Mouse (Mus musculus) lung, embryonic 14.5 days (tissue): ENCODE data around the gene Dgcr8. TPM values are rescaled to one million over a fixed set of nuclear protein-coding genes. Genes with fewer than 3 reads are reported as not detected.

Source experiments
- ATAC-seq: fragments of 200-750 bp; cut with Nextera tagmentation; 2 replicates; pipeline ENCODE4 v1.8.0; 2017; ENCODE audit warnings: mild to moderate bottlenecking, moderate TSS enrichment, moderate library complexity; ENCODE audit not compliant: insufficient read depth
- DNase-seq: peaks from one replicate; pipeline ENCODE4 v3.0.0-alpha.2; 2015
- H3K27ac ChIP-seq: fragments of 300-500 bp; sonication (generic); 2 replicates; pipeline ENCODE4 v1.5.1; 2014; ENCODE audit warnings: low read depth, mild to moderate bottlenecking, moderate library complexity
- H3K27me3 ChIP-seq: fragments of 300-500 bp; sonication (generic); 2 replicates; pipeline ENCODE4 v1.6.1; 2014; ENCODE audit warnings: low read length, control low read depth; ENCODE audit not compliant: insufficient read depth
- H3K36me3 ChIP-seq: fragments of 300-500 bp; sonication (generic); 2 replicates; pipeline ENCODE4 v1.6.1; 2014; ENCODE audit warnings: control low read depth; ENCODE audit not compliant: insufficient read depth
- H3K4me1 ChIP-seq: fragments of 300-500 bp; sonication (generic); 2 replicates; pipeline ENCODE4 v1.6.1; 2014; ENCODE audit warnings: antibody characterized with exemption, control low read depth; ENCODE audit not compliant: insufficient read depth
- H3K4me2 ChIP-seq: fragments of 300-500 bp; sonication (generic); 2 replicates; pipeline ENCODE4 v1.6.1; 2014; ENCODE audit warnings: mild to moderate bottlenecking
- H3K4me3 ChIP-seq: fragments of 300-500 bp; sonication (generic); 2 replicates; pipeline ENCODE4 v1.5.1; 2014; ENCODE audit warnings: low read depth, low read length
- H3K9ac ChIP-seq: fragments of 300-500 bp; sonication (generic); 2 replicates; pipeline ENCODE4 v1.6.1; 2014
- H3K9me3 ChIP-seq: fragments of 300-500 bp; sonication (generic); 2 replicates; pipeline ENCODE4 v1.6.1; 2016; ENCODE audit warnings: low read depth, low read length, control low read depth
- CTCF ChIP-seq: IDR thresholded peaks from 2 replicates; pipeline ENCODE4 v1.5.1; 2016; ENCODE audit warnings: antibody characterized with exemption, low read depth
- WGBS: fragments of 180-500 bp; shearing (Covaris S2); extraction: QIAGEN DNeasy Blood & Tissue Kit; methylation state at CpG from one replicate; pipeline ENCODE4 v1.1.7; 2014; 5-methylcytosine and 5-hydroxymethylcytosine counted together
- polyA plus RNA-seq: library from polyadenylated mRNA; unstranded; fragments of >200 nt; fragmentation: Nextera tagmentation; extraction: Ambion mirVana; gene quantifications from 2 replicates; pipeline ENCODE4 v1.2.1, GENCODE M21; 2014

The Dgcr8 gene
- polyA plus RNA-seq, 1 experiment from 2014 or later = 44.4 TPM

DNA sequence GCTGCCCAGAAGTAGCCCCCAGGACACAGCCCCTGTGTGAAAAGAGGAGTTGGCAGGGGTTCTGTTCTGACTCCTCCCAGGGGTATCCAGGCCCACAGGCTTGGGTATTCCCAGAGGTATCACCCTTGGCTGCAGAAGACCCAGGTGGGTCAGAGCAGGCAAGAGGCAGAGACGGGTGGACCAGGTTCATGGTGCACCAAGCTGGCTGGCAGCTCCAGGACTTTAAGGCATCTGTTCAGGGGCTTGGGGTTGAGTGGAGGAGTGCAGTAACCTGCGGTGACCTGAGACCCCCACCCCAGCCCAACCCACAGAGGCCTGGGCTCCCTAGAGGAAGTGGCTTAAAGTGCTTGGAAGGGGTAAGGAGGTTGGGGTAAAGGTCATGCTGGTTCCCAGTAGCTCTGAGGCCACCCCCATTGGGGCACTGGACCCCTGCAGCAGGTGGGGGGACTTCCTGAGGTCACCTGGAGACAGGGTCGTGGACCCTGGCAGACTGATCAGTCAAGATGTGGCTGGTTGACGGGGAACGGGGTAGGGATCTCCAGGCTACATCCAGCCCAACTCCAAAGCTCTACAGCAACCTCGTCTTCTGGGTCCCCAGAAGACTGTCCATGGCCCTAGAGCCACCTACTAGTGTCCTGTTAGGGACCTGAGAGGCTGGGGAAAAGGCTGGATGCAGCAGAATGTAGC, 68.0 kb downstream of the Dgcr8 start:
- no peak for ATAC-seq
- no peak overlapping the region for H3K4me3 ChIP-seq
- no peaks in the 10 kb centered on the region for H3K9me3 ChIP-seq
- H3K4me2 ChIP-seq = no peak overlapping the region
- TF ChIP-seq CTCF = no peak
- no peak for DNase-seq
- 91% methylated on average over 6 of the region's 6 CpGs for WGBS
- H3K4me1 ChIP-seq = peaks cover 8% of the 10 kb centered on the region; the same call in 1 of the 2 replicates
- peaks cover 37% of the 10 kb centered on the region for H3K36me3 ChIP-seq
- no peak overlapping the region for H3K27ac ChIP-seq
- no peak overlapping the region for H3K9ac ChIP-seq
- no peaks in the 10 kb centered on the region for H3K27me3 ChIP-seq

DNA sequence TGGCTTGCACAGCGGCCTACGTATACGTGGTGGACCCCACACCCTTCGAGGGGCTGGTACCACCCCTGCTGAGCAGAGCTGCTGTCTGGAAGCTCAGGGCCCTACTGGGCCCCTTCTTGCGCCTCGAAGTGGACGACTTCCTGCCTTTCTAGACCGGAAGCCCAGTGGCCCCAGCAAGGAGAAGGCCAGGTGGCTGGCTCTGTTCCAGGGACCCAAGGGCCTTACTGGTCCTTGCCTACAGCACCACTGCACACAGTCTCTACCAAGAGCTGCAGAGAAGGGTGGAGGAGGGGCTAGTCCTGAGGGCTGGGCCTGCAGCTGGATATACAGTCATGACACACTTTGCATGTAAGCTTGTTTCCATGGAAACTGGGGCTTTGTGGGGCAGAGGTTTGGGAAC, 69.0 kb downstream of the Dgcr8 start:
- TF ChIP-seq CTCF = no peak
- WGBS = 22% methylated on average over 8 of the region's 8 CpGs
- H3K27me3 ChIP-seq = no peaks in the 10 kb centered on the region
- peak; percentile 76 for DNase-seq
- H3K9me3 ChIP-seq = no peaks in the 10 kb centered on the region
- no peak overlapping the region for H3K9ac ChIP-seq
- ATAC-seq = peak; percentile 82
- H3K27ac ChIP-seq = peak overlapping the region; percentile 43; the same call in 1 of the 2 replicates
- no peak overlapping the region for H3K4me3 ChIP-seq
- H3K4me1 ChIP-seq = peaks cover 8% of the 10 kb centered on the region; the same call in 1 of the 2 replicates
- H3K36me3 ChIP-seq = peaks cover 27% of the 10 kb centered on the region
- no peak overlapping the region for H3K4me2 ChIP-seq

DNA sequence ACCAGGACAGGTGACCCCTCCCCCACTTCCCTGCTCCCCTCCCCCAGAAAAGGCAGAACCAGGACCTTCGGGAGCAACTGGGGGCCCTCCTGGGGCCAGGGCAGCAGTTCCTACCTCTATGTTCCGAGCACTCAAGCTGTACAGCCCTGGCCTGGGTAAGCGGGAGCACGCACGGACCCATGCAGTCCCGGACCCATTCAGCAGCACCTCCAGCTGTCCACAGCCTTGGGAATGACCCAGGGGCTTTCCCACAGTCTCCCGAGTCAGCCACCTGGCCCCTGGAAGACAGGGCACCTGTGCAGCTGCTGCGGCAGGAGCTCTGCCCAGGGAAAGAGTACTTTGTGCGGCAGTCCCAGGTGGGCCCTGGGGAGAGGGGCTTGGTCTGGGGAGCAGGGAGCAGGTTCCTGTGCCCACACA, 70.5 kb downstream of the Dgcr8 start:
- H3K27ac ChIP-seq = no peak overlapping the region
- no peak for TF ChIP-seq CTCF
- H3K4me3 ChIP-seq = no peak overlapping the region
- WGBS = 73% methylated on average over 9 of the region's 9 CpGs
- H3K27me3 ChIP-seq = no peaks in the 10 kb centered on the region
- ATAC-seq (no peak), DNase-seq (no peak)
- H3K4me1 ChIP-seq = peaks cover 8% of the 10 kb centered on the region; the same call in 1 of the 2 replicates
- no peak overlapping the region for H3K4me2 ChIP-seq
- peaks cover 13% of the 10 kb centered on the region for H3K36me3 ChIP-seq
- no peak overlapping the region for H3K9ac ChIP-seq
- H3K9me3 ChIP-seq = no peaks in the 10 kb centered on the region

DNA sequence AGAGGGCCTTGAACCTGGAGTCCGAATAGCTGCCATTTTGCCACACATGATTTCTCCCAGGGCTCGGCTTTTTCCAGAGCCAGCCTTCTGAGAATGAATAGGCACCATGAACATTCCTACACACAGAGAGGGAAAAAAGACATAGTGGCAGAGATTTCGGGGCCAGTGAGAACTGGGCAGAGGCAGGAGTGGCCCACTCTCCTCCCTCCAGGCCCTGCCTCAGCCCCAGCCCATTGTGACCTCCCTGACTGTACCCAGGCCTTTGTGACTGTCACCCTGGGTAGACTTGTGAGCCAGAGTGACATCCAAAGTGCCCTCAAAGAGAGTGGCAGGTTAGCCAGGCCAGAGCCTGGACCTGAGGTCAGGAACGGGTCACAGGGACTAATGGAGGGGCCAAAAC, 71.5 kb downstream of the Dgcr8 start, which contains the start of gene Ccdc188:
Ccdc188 (plus strand) TSS at position 301 of the 400 bp plus-strand sequence.
- no peak within 1 kb of the TSS for H3K4me3 ChIP-seq
- ATAC-seq = no peak
- 82% methylated on average over 4 of the region's 4 CpGs for WGBS
- H3K4me2 ChIP-seq = no peak within 1 kb of the TSS
- H3K27me3 ChIP-seq = no peaks in the 10 kb centered on the region; the same call in 1 of the 2 replicates
- no peak within 1 kb of the TSS for H3K9ac ChIP-seq
- peaks cover 8% of the 10 kb centered on the region; the same call in 1 of the 2 replicates for H3K4me1 ChIP-seq
- no peak within 1 kb of the TSS for H3K27ac ChIP-seq
- H3K9me3 ChIP-seq = no peaks in the 10 kb centered on the region
- no peak for TF ChIP-seq CTCF
- peaks cover 3% of the 10 kb centered on the region; the same call in 1 of the 2 replicates for H3K36me3 ChIP-seq
- no peak for DNase-seq

DNA sequence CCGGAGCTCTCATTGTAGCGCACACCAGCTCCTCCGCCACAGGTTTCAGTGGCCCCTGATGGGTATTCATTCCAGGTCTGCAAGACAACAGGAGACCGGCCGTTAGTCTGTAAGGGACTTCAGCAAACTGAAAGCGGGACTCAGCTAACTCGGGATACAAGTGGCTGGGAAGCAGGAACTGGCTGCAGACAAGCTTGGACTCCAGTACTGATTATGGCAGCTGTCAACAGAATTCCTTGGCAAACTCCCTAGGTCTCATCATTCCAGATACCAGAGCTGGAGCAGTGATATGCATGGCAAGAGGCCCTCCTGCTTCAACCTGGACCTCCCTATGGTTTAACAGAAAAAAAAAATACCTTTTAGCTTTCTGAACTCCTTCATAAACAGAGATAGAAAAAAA, 74.2 kb downstream of the Dgcr8 start:
- Histone ChIP-seq H3K36me3 (no peaks in the 10 kb centered on the region), H3K4me2 (no peak overlapping the region), H3K9me3 (no peaks in the 10 kb centered on the region), H3K4me1 (peaks cover 3% of the 10 kb centered on the region; the same call in 1 of the 2 replicates), H3K27ac (no peak overlapping the region), H3K4me3 (no peak overlapping the region), H3K9ac (no peak overlapping the region), H3K27me3 (no peaks in the 10 kb centered on the region; the same call in 1 of the 2 replicates)
- WGBS = 71% methylated on average over 7 of the region's 7 CpGs
- TF ChIP-seq CTCF = no peak
- no peak for ATAC-seq
- DNase-seq = no peak

GRCm38 (mm10) chr16:18213689-18214088, 75.4 kb downstream of the Dgcr8 start:
- DNase-seq (no peak), ATAC-seq (peak; percentile 25; the same call in 1 of the 2 replicates)
- Histone ChIP-seq H3K9me3 (no peaks in the 10 kb centered on the region), H3K27ac (no peak overlapping the region), H3K36me3 (no peaks in the 10 kb centered on the region), H3K4me1 (no peaks in the 10 kb centered on the region), H3K4me2 (no peak overlapping the region), H3K4me3 (no peak overlapping the region), H3K27me3 (no peaks in the 10 kb centered on the region; the same call in 1 of the 2 replicates), H3K9ac (no peak overlapping the region)
- TF ChIP-seq CTCF = no peak
- WGBS = 38% methylated on average over 6 of the region's 6 CpGs

GRCm38 (mm10) chr16:18211417-18212171, 77.5 kb downstream of the Dgcr8 start:
- DNase-seq (peak; percentile 95), ATAC-seq (peak; percentile 52; the same call in 1 of the 2 replicates)
- Histone ChIP-seq H3K4me3 (no peak overlapping the region), H3K27ac (no peak overlapping the region), H3K36me3 (no peaks in the 10 kb centered on the region), H3K27me3 (no peaks in the 10 kb centered on the region; the same call in 1 of the 2 replicates), H3K9me3 (no peaks in the 10 kb centered on the region), H3K4me2 (no peak overlapping the region), H3K9ac (no peak overlapping the region), H3K4me1 (no peaks in the 10 kb centered on the region)
- peak; percentile 100 for TF ChIP-seq CTCF
- WGBS = 45% methylated on average over 10 of the region's 10 CpGs
